Mouse (Mus musculus) ES-Bruce4 (cell line): Measurements from ENCODE around the gene Higd2a. TPM values are rescaled to one million over a fixed set of nuclear protein-coding genes. Genes with fewer than 3 reads are reported as not detected.

Experiments used
- H3K27ac ChIP-seq: 2 replicates; pipeline ENCODE4 v1.5.1; 2012; ENCODE audit warnings: low read length, inconsistent platforms; ENCODE audit not compliant: insufficient read depth
- H3K27me3 ChIP-seq: 2 replicates; pipeline ENCODE4 v1.6.1; 2012; ENCODE audit warnings: mild to moderate bottlenecking, low read length, inconsistent platforms; ENCODE audit not compliant: control insufficient read depth, poor library complexity, insufficient read depth, severe bottlenecking
- H3K36me3 ChIP-seq: 2 replicates; pipeline ENCODE4 v1.6.1; 2012; ENCODE audit warnings: inconsistent platforms, mild to moderate bottlenecking, low read length, moderate library complexity; ENCODE audit not compliant: control insufficient read depth, poor library complexity, insufficient read depth, severe bottlenecking
- H3K4me1 ChIP-seq: one replicate; pipeline ENCODE4 v1.8.1; 2011; ENCODE audit warnings: low read length; ENCODE audit not compliant: control insufficient read depth, insufficient read depth
- H3K4me3 ChIP-seq: 2 replicates; pipeline ENCODE4 v1.5.1; 2011; ENCODE audit warnings: low read depth, mild to moderate bottlenecking, low read length
- H3K9ac ChIP-seq: 2 replicates; pipeline ENCODE4 v1.6.1; 2012; ENCODE audit warnings: low read depth, mild to moderate bottlenecking, inconsistent platforms; ENCODE audit not compliant: poor library complexity, severe bottlenecking
- H3K9me3 ChIP-seq: replicated peaks from 2 replicates; pipeline ENCODE4 v1.6.1; 2012; ENCODE audit warnings: mild to moderate bottlenecking, low read length, inconsistent platforms; ENCODE audit not compliant: control insufficient read depth, poor library complexity, insufficient read depth, severe bottlenecking
- CTCF ChIP-seq: IDR thresholded peaks from one replicate; pipeline ENCODE4 v1.8.1; 2011; ENCODE audit warnings: low read depth, low read length
- EP300 ChIP-seq: IDR thresholded peaks from 2 replicates; pipeline ENCODE4 v1.6.1; 2011; ENCODE audit warnings: low read depth, low read length; ENCODE audit not compliant: insufficient read depth
- POLR2A ChIP-seq: IDR thresholded peaks from one replicate; pipeline ENCODE4 v1.8.1; 2011; ENCODE audit warnings: low read length; ENCODE audit not compliant: insufficient read depth
- polyA plus RNA-seq: library from polyadenylated mRNA; stranded (reverse); fragments of >200 nt; gene quantifications from 2 replicates; pipeline ENCODE4 v1.2.4, GENCODE M21; 2011; ENCODE audit warnings: low read depth; ENCODE audit not compliant: missing spikeins, insufficient read depth, insufficient read length

Gene Higd2a
- polyA plus RNA-seq, 1 experiment: 104 TPM

- 0 out of 2 replicates have a peak, but pooled peaks have one; percentile 11 for TF ChIP-seq EP300
- TF ChIP-seq CTCF: peak; percentile 88
- peak; percentile 75 for TF ChIP-seq POLR2A
- peak within 1 kb of the TSS; percentile 92 for H3K9ac ChIP-seq
Observed at GRCm38 (mm10) chr13:54621155-54621932, 31.3 kb downstream of the Higd2a start, which contains the start of gene Faf2. TSS of gene Faf2 (plus strand) at chr13:54621784.

GRCm38 (mm10) chr13:54621960-54622521 is 32.0 kb downstream of the Higd2a start:
- H3K27ac ChIP-seq: peak overlapping the region; percentile 37
- peak overlapping the region; percentile 96 for H3K4me3 ChIP-seq
- H3K36me3 ChIP-seq: no peaks in the 10 kb centered on the region; the same call in 1 of the 2 replicates
- no peak for TF ChIP-seq EP300
- H3K9ac ChIP-seq: peak overlapping the region; percentile 92
- no peaks in the 10 kb centered on the region for H3K27me3 ChIP-seq
- no peaks in the 10 kb centered on the region for H3K9me3 ChIP-seq
- peaks cover 1% of the 10 kb centered on the region for H3K4me1 ChIP-seq

More at GRCm38 (mm10) chr13:54621155-54621932, 31.3 kb downstream of the Higd2a start, which contains the start of gene Faf2:
- H3K27me3 ChIP-seq: no peaks in the 10 kb centered on the region
- peak within 1 kb of the TSS; percentile 37 for H3K27ac ChIP-seq
- no peaks in the 10 kb centered on the region for H3K9me3 ChIP-seq
- peak within 1 kb of the TSS; percentile 96 for H3K4me3 ChIP-seq
- no peaks in the 10 kb centered on the region for H3K36me3 ChIP-seq
- H3K4me1 ChIP-seq: peaks cover 1% of the 10 kb centered on the region

- Histone ChIP-seq H3K27me3 (no peaks in the 10 kb centered on the region), H3K4me3 (no peak overlapping the region), H3K9me3 (no peaks in the 10 kb centered on the region), H3K9ac (no peak overlapping the region), H3K4me1 (no peaks in the 10 kb centered on the region), H3K36me3 (peaks cover 14% of the 10 kb centered on the region), H3K27ac (0 out of 2 replicates have a peak overlapping the region, but pooled peaks have one; percentile 44)
- TF ChIP-seq POLR2A: no peak
- TF ChIP-seq CTCF: no peak
- no peak for TF ChIP-seq EP300
Observed at GRCm38 (mm10) chr13:54629128-54629527, 39.1 kb downstream of the Higd2a start.

- H3K4me3 ChIP-seq: no peak overlapping the region
- H3K9me3 ChIP-seq: no peaks in the 10 kb centered on the region
- no peak overlapping the region for H3K27ac ChIP-seq
- H3K4me1 ChIP-seq: no peaks in the 10 kb centered on the region
- H3K36me3 ChIP-seq: peaks cover 23% of the 10 kb centered on the region
- H3K27me3 ChIP-seq: no peaks in the 10 kb centered on the region
- no peak for TF ChIP-seq EP300
- TF ChIP-seq POLR2A: no peak
- no peak for TF ChIP-seq CTCF
- H3K9ac ChIP-seq: no peak overlapping the region
Observed at GRCm38 (mm10) chr13:54632731-54633277, 42.8 kb downstream of the Higd2a start.

- H3K9ac ChIP-seq: no peak overlapping the region
- H3K4me1 ChIP-seq: no peaks in the 10 kb centered on the region
- H3K36me3 ChIP-seq: peaks cover 33% of the 10 kb centered on the region
- H3K27me3 ChIP-seq: no peaks in the 10 kb centered on the region
- TF ChIP-seq CTCF (no peak), EP300 (no peak), POLR2A (no peak)
- H3K9me3 ChIP-seq: no peaks in the 10 kb centered on the region
- H3K27ac ChIP-seq: no peak overlapping the region
- H3K4me3 ChIP-seq: no peak overlapping the region
Observed at GRCm38 (mm10) chr13:54635011-54635410, 45.0 kb downstream of the Higd2a start.

Other genes starting within 250 kb of the Higd2a start
- 1.9 and 2.0 TPM in 2 replicates for gene Cplx2, start 218.9 kb upstream of the Higd2a start, polyA plus RNA-seq
- 38.7 and 41.5 TPM in 2 replicates for gene Thoc3, start 121.4 kb upstream of the Higd2a start, polyA plus RNA-seq
- gene Simc1, start 86.4 kb upstream of the Higd2a start, polyA plus RNA-seq: 19.1 and 22.8 TPM in 2 replicates
- gene 4833439L19Rik, start 24.8 kb upstream of the Higd2a start, polyA plus RNA-seq: 110 and 111 TPM in 2 replicates
- 10.3 and 11.1 TPM in 2 replicates for gene Arl10, start 15.2 kb upstream of the Higd2a start, polyA plus RNA-seq
- 61.8 and 65.5 TPM in 2 replicates for gene Nop16, start 117 bp upstream of the Higd2a start, polyA plus RNA-seq
- gene Cltb, start 21.1 kb downstream of the Higd2a start, polyA plus RNA-seq: 27.5 and 30.2 TPM in 2 replicates
- gene Faf2, start 31.6 kb downstream of the Higd2a start, polyA plus RNA-seq: 69.3 and 70.5 TPM in 2 replicates
- gene Rnf44, start 103.7 kb downstream of the Higd2a start, polyA plus RNA-seq: 153 and 171 TPM in 2 replicates
- gene Cdhr2, start 111.3 kb downstream of the Higd2a start, polyA plus RNA-seq: not detected in 2 replicates
- gene Gprin1, start 159.7 kb downstream of the Higd2a start, polyA plus RNA-seq: not detected in 2 replicates
- 2.7 and 2.8 TPM in 2 replicates for gene Sncb, start 176.4 kb downstream of the Higd2a start, polyA plus RNA-seq
- not detected in 2 replicates for gene Eif4e1b, start 193.8 kb downstream of the Higd2a start, polyA plus RNA-seq
- 7.0 and 12.3 TPM in 2 replicates for gene Tspan17, start 199.2 kb downstream of the Higd2a start, polyA plus RNA-seq